Mouse (Mus musculus): ENCODE measurements around the gene Susd3.

DNA sequence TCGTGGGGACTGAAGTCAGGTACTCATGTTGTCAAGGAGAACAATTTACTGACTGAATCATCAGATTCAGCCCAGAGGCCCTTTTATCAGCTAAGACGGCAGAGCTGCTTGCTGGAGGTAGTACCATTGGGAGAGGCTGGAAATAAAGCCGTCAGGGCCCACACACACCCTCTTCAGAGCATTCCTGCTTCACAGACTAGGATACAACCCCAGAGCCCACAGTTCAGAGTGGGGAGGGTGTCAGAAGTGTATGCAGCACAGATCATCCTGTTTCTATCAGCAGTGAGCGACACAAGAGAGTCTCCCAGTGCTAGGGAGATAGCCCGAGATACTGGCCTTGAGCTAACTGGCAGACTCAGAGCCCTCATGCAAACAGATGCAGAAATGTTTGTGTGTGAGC, 65.3 kb downstream of the Susd3 start:
- TF ChIP-seq CTCF (IDR thresholded peaks at IDR 0.05; ENCODE audit: low read depth, low read length) (no peak), POLR2AphosphoS5 (IDR thresholded peaks at IDR 0.05; ENCODE audit: insufficient replicate concordance, low read depth, low read length) (no peak), GATA1 (IDR thresholded peaks at IDR 0.05; ENCODE audit: borderline replicate concordance, low read length) (no peak), GATA2 (IDR thresholded peaks at IDR 0.05; ENCODE audit: borderline replicate concordance, low read depth, low read length) (no peak), TAL1 (conservative IDR thresholded peaks at IDR 0.05; ENCODE audit: low read depth, low read length) (no peak)
